Mouse (Mus musculus) frontal cortex, postnatal 14 days (tissue): ENCODE measurements around the gene Gdf10.

Experiments used
- DNase-seq, 2 experiments: peaks; one replicate each; pipeline ENCODE4 v3.0.0; 2022; ENCODE audit warnings: low spot score in 2 of 2

Gene Gdf10

GRCm38 (mm10) chr14:33923168-33924070, at the start of gene Gdf10:
Gdf10 (plus strand) TSS chr14:33923587.
- DNase-seq, result peak in 1 of 2 experiments; percentile 18

DNA sequence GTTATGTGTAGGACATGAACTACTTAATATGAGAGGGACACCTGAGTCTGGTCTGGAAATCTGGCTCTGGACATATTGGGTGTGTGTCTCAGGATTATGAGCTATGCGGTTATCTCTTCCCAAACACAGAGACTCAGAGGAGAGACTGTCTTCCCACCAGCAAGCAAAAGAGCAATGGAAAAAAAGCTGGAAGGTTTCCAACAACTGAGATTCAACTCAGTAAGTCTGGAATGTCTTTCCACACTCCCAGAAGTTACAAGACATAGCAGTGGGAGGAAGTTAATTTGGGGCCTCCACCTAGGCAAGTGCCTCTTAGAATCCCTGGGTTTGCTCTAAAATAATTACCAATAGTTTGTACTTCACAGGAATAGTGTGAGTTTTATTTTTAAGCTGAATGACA, 44.6 kb upstream of the Gdf10 start:
- no peak for DNase-seq

- DNase-seq, result no peak
These were observed 43.2 kb upstream of the Gdf10 start for GRCm38 (mm10) chr14:33880236-33880635.

GRCm38 (mm10) chr14:33881471-33881870, 41.9 kb upstream of the Gdf10 start:
- DNase-seq, result no peak

DNA sequence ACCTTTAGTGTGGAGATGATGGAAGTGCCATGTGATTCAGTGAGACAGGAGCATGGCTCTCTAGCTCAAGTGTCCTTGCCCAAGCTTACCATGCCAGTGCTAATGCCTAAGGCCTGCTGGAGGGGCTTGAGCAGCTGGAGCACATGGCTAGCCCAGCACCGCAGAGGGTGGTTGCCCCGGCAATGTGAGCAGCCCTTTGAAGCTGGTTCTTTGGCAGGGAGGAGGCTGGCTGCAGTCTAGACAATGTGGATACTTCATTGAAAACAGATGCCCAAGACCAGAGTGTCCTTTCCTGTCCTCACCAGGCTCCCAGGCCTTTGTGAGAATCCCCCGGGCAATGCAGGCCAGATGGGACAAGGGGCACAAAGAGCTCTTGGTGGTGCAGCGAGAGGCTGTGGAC, 40.3 kb upstream of the Gdf10 start:
- peak in 1 of 2 experiments; percentile 25 for DNase-seq

- DNase-seq, result no peak
These were observed 37.9 kb upstream of the Gdf10 start for GRCm38 (mm10) chr14:33885466-33885865.

- DNase-seq, result no peak
These were observed 34.9 kb upstream of the Gdf10 start for GRCm38 (mm10) chr14:33888387-33889035.

DNA sequence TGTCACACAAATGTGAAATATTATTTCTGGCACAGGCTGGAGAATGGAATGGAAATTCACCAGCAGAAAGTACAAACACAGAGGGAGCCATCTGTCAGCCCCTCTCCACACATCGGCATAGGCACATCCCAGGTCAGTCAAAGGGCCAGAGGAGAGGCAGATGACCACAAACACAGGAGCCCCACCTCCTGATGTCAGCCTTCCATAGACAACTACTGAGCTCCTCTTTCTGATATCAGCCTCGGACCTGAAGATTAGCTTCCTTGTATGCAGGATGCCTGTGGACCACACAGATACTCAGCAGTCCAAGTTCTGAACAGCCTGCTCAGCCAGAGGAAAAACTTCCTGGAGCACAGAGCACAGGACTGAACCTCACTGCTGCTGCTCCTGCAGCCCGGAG, 33.4 kb upstream of the Gdf10 start:
- DNase-seq, result no peak

DNA sequence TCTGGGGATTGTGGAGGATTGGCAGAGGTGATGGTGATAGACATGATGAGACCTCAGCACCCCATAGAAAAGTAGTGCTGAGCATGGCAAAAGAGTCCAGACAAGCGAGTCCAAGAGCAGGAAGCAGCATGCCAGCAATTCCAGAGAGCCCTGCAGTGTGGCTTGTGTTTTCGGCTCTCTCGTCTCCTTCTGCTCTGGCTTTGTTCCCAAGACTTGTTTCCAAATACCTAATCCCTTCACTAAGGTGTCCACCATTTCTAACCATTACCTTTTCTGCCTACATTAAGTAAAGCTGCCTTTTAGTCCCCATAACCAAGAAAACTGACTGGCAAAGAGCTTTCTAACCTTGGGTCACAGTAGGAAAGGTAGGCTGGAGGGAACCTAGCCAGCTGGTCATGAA, 31.9 kb upstream of the Gdf10 start:
- no peak for DNase-seq

GRCm38 (mm10) chr14:33895777-33896176, 27.6 kb upstream of the Gdf10 start:
- no peak for DNase-seq

GRCm38 (mm10) chr14:33896628-33897300, 26.6 kb upstream of the Gdf10 start:
- DNase-seq, result no peak

DNA sequence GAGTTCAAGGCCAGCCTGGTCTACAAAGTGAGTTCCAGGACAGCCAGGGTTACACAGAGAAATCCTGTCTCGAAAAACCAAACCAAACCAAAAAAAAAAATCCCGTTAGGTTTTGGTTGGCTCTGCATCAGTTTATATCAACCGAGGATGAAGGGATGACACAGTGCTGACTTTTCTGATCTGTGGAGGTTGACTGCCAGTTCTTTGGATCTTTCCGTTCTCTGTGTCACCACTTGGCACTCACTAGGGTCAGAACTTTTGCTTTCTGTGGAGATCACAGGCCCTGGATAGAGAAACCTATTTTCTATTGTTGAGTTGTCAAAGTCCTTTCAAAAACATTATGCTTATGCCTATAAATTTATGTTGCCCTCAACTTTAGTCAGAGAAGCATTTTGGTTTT, 20.6 kb upstream of the Gdf10 start:
- no peak for DNase-seq

DNA sequence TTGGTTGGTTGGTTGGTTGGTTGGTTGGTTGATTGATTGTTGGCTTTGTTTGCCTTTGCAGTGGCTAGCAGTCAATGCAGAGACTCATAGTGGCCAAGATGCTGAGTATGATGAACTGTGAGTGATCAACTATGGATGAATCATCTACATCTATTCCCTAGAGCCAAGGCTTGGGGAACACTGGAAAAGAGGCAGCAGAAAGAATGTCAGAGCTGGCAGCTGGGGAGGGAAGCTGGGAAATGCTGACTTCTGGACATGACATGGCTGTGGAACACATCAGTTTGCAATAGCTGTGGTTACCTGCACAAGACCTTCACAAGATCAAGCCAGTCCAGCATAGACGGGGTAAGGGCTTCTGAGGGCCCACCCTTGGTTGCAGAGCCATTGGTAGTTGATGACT, 20.2 kb upstream of the Gdf10 start:
- DNase-seq, result no peak

GRCm38 (mm10) chr14:33904851-33905250, 18.5 kb upstream of the Gdf10 start:
- no peak for DNase-seq

- DNase-seq, result no peak
These were observed 9.7 kb upstream of the Gdf10 start for GRCm38 (mm10) chr14:33913727-33914126.

GRCm38 (mm10) chr14:33914206-33914605, 9.2 kb upstream of the Gdf10 start:
- no peak for DNase-seq

- no peak for DNase-seq
These were observed 2.4 kb upstream of the Gdf10 start for GRCm38 (mm10) chr14:33920727-33921559.

GRCm38 (mm10) chr14:33922771-33923167, 618 bp upstream of the Gdf10 start:
- DNase-seq, result no peak

GRCm38 (mm10) chr14:33931853-33932252, 8.5 kb downstream of the Gdf10 start:
- DNase-seq, result no peak

GRCm38 (mm10) chr14:33932935-33933703, 9.7 kb downstream of the Gdf10 start:
- DNase-seq, result peak in 1 of 2 experiments; percentile 49
